Mouse (Mus musculus) megakaryocyte, embryonic 14.5 days (primary cell): Measurements from ENCODE around the gene Vmp1.

Source experiments
- FLI1 ChIP-seq: IDR thresholded peaks from 2 replicates; pipeline ENCODE4 v1.6.1; 2012; ENCODE audit warnings: low read length, inconsistent platforms, mixed read lengths
- GATA1 ChIP-seq: IDR thresholded peaks from 3 replicates; pipeline ENCODE4 v1.6.1; 2012; ENCODE audit warnings: mixed read lengths, low read length, inconsistent platforms, borderline replicate concordance

GRCm38 (mm10) chr11:86534201-86534910 is 149.3 kb downstream of the Vmp1 start:
- TF ChIP-seq FLI1, result no peak
- no peak for TF ChIP-seq GATA1
